Mouse (Mus musculus) heart, embryonic 16.5 days (tissue): ENCODE measurements around the gene Zfp467. TPM values are rescaled to one million over a fixed set of nuclear protein-coding genes. Genes with fewer than 3 reads are reported as not detected.

Experiments used
- microRNA-seq: library from miRNA; unstranded; fragments of <30 nt; microRNA quantifications from one replicate; pipeline ENCODE4, GENCODE M21; 2017
- polyA plus RNA-seq: library from polyadenylated mRNA; unstranded; fragments of >200 nt; fragmentation: Nextera tagmentation; extraction: Ambion mirVana; gene quantifications from 2 replicates; pipeline ENCODE4 v1.2.1, GENCODE M21; 2015

Gene Zfp467
- polyA plus RNA-seq, 1 experiment from 2014 or later = 22.1 TPM

Small RNA genes lying within 50 kb of the gene (microRNA-seq; reads per million reads assigned to microRNA genes)
- not detected for gene Gm24325

Other genes starting within 250 kb of the Zfp467 start
- 17.6 and 18.6 TPM in 2 replicates for gene Krba1, start 50.2 kb downstream of the Zfp467 start, polyA plus RNA-seq
- 0.42 and 0.43 TPM in 2 replicates for gene Sspo, start 2.4 kb upstream of the Zfp467 start, polyA plus RNA-seq
- gene Atp6v0e2, start 91.8 kb upstream of the Zfp467 start, polyA plus RNA-seq = 17.4 and 20.0 TPM in 2 replicates
- gene Lrrc61, start 109.0 kb upstream of the Zfp467 start, polyA plus RNA-seq = 6.7 and 8.2 TPM in 2 replicates
- gene Rarres2, start 127.0 kb upstream of the Zfp467 start, polyA plus RNA-seq = 44.7 and 55.2 TPM in 2 replicates
- not detected in 2 replicates for gene Gm45021, start 143.8 kb upstream of the Zfp467 start, polyA plus RNA-seq
- gene Repin1, start 148.1 kb upstream of the Zfp467 start, polyA plus RNA-seq = 28.6 and 29.8 TPM in 2 replicates
- not detected in 2 replicates for gene Gm44965, start 148.1 kb upstream of the Zfp467 start, polyA plus RNA-seq
- gene Zfp775, start 156.2 kb upstream of the Zfp467 start, polyA plus RNA-seq = 6.2 and 8.6 TPM in 2 replicates
- 1.0 and 1.7 TPM in 2 replicates for gene AI854703, start 180.9 kb upstream of the Zfp467 start, polyA plus RNA-seq
- gene Gimap8, start 201.4 kb upstream of the Zfp467 start, polyA plus RNA-seq = 1.9 and 2.4 TPM in 2 replicates
- 8.6 and 17.5 TPM in 2 replicates for gene Gimap9, start 230.3 kb upstream of the Zfp467 start, polyA plus RNA-seq
- gene Gimap4, start 238.7 kb upstream of the Zfp467 start, polyA plus RNA-seq = 35.8 and 37.0 TPM in 2 replicates